Mouse (Mus musculus): Measurements from ENCODE around the gene Elf1. TPM values are rescaled to one million over a fixed set of nuclear protein-coding genes. Genes with fewer than 3 reads are reported as not detected.

Gene Elf1
- polyA plus RNA-seq, 1 experiment from 2014 or later: 5.8 TPM

DNA sequence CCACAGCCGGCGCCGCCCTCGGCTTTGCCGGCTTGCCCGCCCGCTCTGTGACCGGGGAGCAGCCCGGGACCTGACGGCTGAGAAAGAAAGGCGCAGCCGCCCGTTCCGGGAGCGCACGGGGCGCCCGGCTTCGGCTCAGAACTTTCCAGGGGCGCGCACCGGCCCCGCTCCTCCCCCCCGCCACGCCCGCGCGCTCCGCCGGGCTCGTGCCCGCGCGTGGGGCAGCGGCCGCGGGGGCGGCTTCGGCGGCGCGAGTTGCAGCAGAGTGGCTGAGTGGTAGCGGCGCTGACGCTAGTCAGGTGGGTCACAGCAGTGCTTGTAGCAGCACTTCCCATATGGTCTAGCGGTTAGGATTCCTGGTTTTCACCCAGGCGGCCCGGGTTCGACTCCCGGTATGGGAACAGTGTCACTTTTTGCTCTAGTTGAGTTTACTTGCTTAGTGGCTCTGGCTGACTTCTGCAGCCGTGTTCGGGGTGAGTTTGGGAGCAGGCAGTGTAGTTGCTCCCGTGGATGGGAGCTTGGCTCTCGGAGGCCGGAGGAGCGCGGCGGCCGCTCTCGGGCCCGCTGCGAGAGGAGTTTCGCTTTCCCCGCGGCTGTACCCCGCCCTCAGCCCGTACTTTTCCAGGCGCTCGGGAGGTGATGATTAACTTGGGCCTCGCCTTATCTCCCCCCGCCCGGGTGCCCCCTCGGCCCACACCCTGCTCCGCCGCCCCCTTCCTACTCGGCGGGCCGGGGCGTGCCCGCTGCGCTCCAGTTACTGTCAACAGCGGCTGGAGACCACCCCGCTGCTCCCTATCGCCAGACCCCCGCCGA lies 551 bp downstream of the Elf1 start, which contains the start of gene Wbp4:
TSS of gene Wbp4 (minus strand) at position 182 of the 813 bp plus-strand sequence.
- H3K36me3 ChIP-seq: peaks cover 27% of the 10 kb centered on the region
- 0 out of 2 replicates have a peak, but pooled peaks cover 3% of the 10 kb centered on the region for H3K27me3 ChIP-seq (ENCODE audit: low read depth, poor library complexity, severe bottlenecking)
- peak within 1 kb of the TSS; percentile 99 for H3K27ac ChIP-seq
- under 1% methylated on average over 86 of the region's 86 CpGs for WGBS
- peaks cover 40% of the 10 kb centered on the region for H3K4me1 ChIP-seq
- H3K4me3 ChIP-seq: peak within 1 kb of the TSS; percentile 95
- no peaks in the 10 kb centered on the region for H3K9me3 ChIP-seq (replicated peaks)
- DNase-seq (ENCODE audit: low spot score): peak; percentile 98

DNA sequence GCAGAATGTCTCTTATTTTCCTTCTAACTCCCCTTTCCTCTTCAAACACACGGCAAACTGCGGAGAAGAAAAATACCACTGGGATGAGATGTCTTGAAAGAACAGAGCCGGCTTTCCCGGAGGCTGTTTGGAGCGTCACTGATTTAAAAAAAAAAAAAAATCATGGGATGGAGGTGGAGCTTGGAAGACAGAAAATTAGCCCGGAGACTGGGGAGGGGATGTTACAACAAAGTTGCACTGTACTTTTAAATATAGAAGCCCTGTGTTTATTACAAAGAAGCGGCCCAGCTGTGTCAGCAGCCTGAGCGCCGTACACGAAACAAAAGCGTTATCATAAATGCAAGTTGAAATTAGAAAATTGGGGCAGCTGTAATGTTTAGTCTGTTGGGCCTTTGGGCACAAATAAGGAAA lies 1.3 kb downstream of the Elf1 start:
- H3K4me1 ChIP-seq: peaks cover 48% of the 10 kb centered on the region
- peak overlapping the region; percentile 99 for H3K27ac ChIP-seq
- peak overlapping the region; percentile 95 for H3K4me3 ChIP-seq
- no peaks in the 10 kb centered on the region for H3K9me3 ChIP-seq (replicated peaks)
- H3K27me3 ChIP-seq (ENCODE audit: low read depth, poor library complexity, severe bottlenecking): 0 out of 2 replicates have a peak, but pooled peaks cover 3% of the 10 kb centered on the region
- WGBS: under 1% methylated on average over 11 of the region's 11 CpGs
- peaks cover 21% of the 10 kb centered on the region for H3K36me3 ChIP-seq
- no peak for DNase-seq (ENCODE audit: low spot score)

DNA sequence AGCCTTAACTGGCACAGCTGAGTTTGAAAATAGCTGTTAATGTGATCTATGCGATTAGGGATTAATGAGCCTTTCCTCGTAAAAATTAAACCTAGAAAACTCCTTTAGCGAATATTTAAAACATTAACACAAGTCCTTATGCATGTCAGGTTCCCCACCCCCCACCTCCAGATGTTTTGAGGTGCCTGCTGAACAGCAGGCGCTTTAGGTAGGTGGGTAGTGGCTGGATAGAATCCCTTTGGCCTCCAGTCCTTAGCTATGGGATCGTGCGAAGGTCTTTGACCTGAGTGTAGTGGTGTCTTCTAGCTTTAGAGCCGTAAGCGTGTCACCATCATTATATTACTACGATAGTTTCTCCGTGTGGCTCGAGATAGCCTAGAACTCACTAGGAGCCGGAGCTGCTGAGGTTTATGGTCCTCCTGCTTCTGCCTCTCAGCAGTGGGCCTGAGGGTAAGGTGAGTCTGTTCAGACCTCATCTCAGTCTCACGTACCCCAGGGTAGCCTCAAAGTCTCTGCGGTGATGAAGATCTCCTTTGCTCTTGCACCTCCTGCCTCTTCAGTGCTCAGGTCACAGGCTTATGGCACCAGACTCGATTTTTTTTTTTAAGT lies 1.9 kb downstream of the Elf1 start:
- H3K4me1 ChIP-seq: peaks cover 53% of the 10 kb centered on the region
- no peaks in the 10 kb centered on the region for H3K9me3 ChIP-seq (replicated peaks)
- peaks cover 15% of the 10 kb centered on the region for H3K36me3 ChIP-seq
- peak; percentile 44 for DNase-seq (ENCODE audit: low spot score)
- 25% methylated on average over 15 of the region's 15 CpGs for WGBS
- H3K4me3 ChIP-seq: peak overlapping the region; percentile 95
- 0 out of 2 replicates have a peak, but pooled peaks cover 3% of the 10 kb centered on the region for H3K27me3 ChIP-seq (ENCODE audit: low read depth, poor library complexity, severe bottlenecking)
- peak overlapping the region; percentile 99 for H3K27ac ChIP-seq

DNA sequence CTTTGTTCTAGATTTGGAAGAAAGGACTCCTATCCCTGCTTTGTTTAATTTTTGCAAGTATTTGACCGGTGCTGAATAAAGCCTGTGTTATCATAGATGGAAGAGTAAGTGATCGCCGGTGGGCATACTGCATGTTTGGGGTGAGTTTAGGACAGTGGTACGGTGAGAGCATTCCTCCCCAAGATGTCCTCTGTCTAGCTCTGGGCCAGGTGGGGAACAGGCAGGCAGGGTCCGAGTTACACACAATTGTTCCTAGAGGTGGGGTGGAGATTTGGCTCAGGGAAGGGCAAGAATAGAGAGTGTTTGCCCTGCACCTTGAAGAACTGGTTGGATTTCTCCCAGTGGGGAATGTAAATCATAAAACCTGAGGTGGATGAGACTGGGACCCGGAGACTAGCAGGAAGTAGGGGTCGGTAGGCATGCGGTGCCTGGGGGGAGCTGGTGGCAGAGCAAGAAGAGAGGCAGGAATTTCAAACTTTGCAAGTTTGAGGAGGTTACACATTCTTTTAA lies 2.7 kb downstream of the Elf1 start:
- no peak for DNase-seq (ENCODE audit: low spot score)
- 0 out of 2 replicates have a peak, but pooled peaks cover 3% of the 10 kb centered on the region for H3K27me3 ChIP-seq (ENCODE audit: low read depth, poor library complexity, severe bottlenecking)
- peaks cover 57% of the 10 kb centered on the region for H3K4me1 ChIP-seq
- WGBS: 78% methylated on average over 8 of the region's 8 CpGs
- H3K27ac ChIP-seq: peak overlapping the region; percentile 99; the same call in 1 of the 2 replicates
- H3K9me3 ChIP-seq (replicated peaks): no peaks in the 10 kb centered on the region
- H3K36me3 ChIP-seq: peaks cover 7% of the 10 kb centered on the region
- H3K4me3 ChIP-seq: 0 out of 2 replicates have a peak overlapping the region, but pooled peaks have one; percentile 95

DNA sequence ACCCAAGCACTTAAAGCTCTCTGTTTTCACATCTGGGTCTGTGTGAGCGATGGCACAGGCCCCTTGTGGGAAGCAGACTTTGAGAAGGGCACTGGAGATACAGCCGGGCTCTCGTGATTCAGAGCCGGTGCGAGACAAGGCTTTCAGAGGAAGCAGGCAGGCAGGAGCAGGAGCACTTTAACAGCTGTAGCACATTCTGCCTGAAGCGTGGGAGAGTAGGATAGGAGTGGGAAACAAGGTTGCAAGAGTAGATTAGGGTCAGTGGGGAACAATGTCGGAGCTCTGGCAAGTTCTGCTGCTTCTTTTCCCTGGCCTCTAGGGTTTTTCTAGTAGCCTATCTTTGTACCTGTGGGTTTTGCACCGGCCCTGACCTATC lies 5.6 kb downstream of the Elf1 start:
- Histone ChIP-seq H3K4me3 (peak overlapping the region; percentile 50), H3K27ac (peak overlapping the region; percentile 62; the same call in 1 of the 2 replicates), H3K36me3 (no peaks in the 10 kb centered on the region), H3K9me3 (replicated peaks) (no peaks in the 10 kb centered on the region), H3K4me1 (peaks cover 45% of the 10 kb centered on the region), H3K27me3 (ENCODE audit: low read depth, poor library complexity, severe bottlenecking) (0 out of 2 replicates have a peak, but pooled peaks cover 3% of the 10 kb centered on the region)
- 22% methylated on average over 8 of the region's 8 CpGs for WGBS
- no peak for DNase-seq (ENCODE audit: low spot score)

DNA sequence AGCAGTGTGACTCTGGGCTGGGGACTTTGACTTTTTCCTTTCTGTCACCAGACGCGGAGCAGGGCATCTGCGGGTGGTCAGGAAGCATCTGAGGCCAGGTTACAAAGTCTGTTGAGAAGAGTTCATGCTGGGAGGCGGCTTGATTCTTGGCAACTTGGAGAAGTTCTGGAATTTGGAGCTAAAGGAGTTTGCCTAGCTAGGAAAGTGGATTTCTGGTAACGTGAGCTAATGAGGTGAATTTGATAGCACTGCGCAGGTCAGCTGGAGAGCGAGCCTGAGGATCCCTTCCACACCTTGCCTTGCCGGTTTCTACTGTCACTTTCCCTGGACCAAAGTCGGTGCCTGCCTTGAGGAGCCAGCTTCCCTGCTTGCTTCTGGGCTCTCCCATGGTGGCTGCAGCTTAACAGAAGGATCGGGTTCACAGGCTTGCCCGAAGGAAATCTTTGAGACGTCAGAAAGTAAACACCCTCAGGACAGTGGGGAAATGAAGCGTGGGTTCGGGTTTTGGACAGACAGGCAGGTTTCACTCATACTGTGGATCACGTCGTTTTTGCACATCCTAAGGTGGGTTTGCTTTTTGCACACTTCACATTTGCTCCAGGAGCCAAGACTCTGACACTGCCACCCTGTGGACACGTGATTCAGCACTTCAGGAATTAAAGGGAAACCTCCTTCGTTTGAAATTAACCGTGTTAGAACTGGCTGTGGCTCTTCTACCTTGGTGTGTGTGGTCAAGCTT lies 6.2 kb downstream of the Elf1 start:
- WGBS: 5% methylated on average over 19 of the region's 19 CpGs
- Histone ChIP-seq H3K4me3 (peak overlapping the region; percentile 50), H3K27ac (peak overlapping the region; percentile 62; the same call in 1 of the 2 replicates), H3K9me3 (replicated peaks) (no peaks in the 10 kb centered on the region), H3K36me3 (no peaks in the 10 kb centered on the region), H3K27me3 (ENCODE audit: low read depth, poor library complexity, severe bottlenecking) (0 out of 2 replicates have a peak, but pooled peaks cover 3% of the 10 kb centered on the region), H3K4me1 (peaks cover 45% of the 10 kb centered on the region)
- DNase-seq (ENCODE audit: low spot score): peak; percentile 57

DNA sequence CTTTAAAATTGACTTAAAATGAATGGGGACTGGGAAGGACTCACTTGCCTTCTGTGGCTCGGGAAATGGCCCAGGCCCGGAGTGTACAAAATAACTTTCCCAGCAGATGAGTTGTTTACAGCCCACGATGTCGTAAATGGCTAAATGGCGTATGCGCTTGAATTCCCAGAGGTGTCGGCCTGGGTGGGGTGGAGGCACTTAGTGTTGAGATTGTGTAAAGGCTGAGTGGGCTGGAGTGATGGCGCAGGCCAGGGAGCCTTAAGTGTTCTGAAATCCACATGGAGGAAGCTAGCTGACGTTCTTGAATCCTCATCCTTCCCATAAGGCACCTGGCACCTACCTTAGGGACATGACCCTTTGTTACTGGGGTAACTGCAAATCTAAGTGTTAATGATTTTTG lies 7.5 kb downstream of the Elf1 start:
- 54% methylated on average over 9 of the region's 9 CpGs for WGBS

DNA sequence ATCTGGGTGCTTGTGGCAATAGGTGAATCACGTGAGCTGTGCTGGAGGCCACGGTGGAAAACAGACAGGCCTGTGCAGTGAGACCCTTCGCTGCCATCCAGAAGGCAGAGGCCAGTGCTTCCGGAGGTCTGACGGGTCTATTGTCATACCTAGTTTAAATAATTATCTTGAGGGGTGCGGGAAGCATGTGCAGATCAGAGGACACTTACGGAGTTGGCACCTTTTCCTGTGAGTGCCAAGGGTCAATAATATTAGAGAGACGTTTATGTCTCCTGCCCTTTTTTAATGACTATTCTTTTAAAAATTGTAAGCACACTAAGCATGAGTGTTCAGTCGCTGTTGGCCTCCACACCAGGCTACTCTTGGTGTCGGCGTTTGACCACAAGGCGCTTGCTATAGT lies 8.2 kb downstream of the Elf1 start:
- H3K4me1 ChIP-seq: peaks cover 31% of the 10 kb centered on the region
- DNase-seq (ENCODE audit: low spot score): no peak
- H3K27me3 ChIP-seq (ENCODE audit: low read depth, poor library complexity, severe bottlenecking): 0 out of 2 replicates have a peak, but pooled peaks cover 3% of the 10 kb centered on the region
- no peaks in the 10 kb centered on the region for H3K9me3 ChIP-seq (replicated peaks)
- H3K4me3 ChIP-seq: no peak overlapping the region
- WGBS: 79% methylated on average over 12 of the region's 12 CpGs
- H3K36me3 ChIP-seq: no peaks in the 10 kb centered on the region
- H3K27ac ChIP-seq: no peak overlapping the region

More for the DNA sequence above, 7.5 kb downstream of the Elf1 start:
- H3K27ac ChIP-seq: no peak overlapping the region
- H3K4me1 ChIP-seq: peaks cover 33% of the 10 kb centered on the region
- H3K36me3 ChIP-seq: no peaks in the 10 kb centered on the region
- H3K4me3 ChIP-seq: no peak overlapping the region
- 0 out of 2 replicates have a peak, but pooled peaks cover 3% of the 10 kb centered on the region for H3K27me3 ChIP-seq (ENCODE audit: low read depth, poor library complexity, severe bottlenecking)
- no peaks in the 10 kb centered on the region for H3K9me3 ChIP-seq (replicated peaks)
- no peak for DNase-seq (ENCODE audit: low spot score)

DNA sequence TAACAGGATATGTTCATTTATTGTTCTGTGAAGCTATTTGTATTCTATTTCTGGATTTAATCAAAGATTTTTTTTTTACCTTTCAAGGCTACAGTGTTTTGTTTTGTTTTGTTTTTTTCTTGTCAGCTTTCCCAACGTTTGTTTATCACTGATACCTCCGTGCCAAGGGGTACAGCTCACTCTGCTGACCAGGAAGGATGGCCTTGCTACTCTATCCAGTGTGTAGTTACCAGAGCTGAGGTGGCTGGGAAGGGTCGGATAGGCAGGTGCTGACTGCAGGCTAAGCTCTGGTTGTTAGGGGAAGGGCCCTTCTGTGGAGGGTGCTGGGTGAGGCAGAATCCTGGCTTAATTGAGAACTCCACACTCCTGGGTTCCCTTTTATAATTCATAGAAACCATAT lies 9.3 kb downstream of the Elf1 start:
- H3K9me3 ChIP-seq (replicated peaks): no peaks in the 10 kb centered on the region
- peaks cover 34% of the 10 kb centered on the region for H3K4me1 ChIP-seq
- H3K36me3 ChIP-seq: no peaks in the 10 kb centered on the region
- DNase-seq (ENCODE audit: low spot score): no peak
- H3K27me3 ChIP-seq (ENCODE audit: low read depth, poor library complexity, severe bottlenecking): 0 out of 2 replicates have a peak, but pooled peaks cover 3% of the 10 kb centered on the region
- no peak overlapping the region for H3K27ac ChIP-seq
- 84% methylated on average over 3 of the region's 3 CpGs for WGBS
- H3K4me3 ChIP-seq: no peak overlapping the region

DNA sequence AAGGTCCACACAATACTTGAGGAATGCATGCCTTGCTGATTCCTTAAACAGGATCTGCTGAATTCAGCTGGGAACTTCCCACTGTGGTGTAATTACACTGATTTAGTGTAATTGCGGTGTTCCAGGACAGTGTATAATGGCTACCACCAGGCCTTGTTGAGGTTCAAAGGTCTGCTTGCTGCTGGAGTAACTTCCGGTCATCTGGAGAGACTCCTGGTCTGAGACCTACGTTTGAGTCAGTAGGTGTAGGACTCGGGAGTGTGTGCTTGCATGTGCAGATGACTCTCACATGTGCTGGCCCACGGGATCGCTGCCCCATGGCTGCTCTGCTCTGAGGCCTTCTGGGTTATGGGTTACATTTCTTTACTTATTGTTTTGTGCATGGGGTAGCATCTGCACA lies 13.4 kb downstream of the Elf1 start:
- Histone ChIP-seq H3K4me3 (no peak overlapping the region), H3K27ac (no peak overlapping the region), H3K36me3 (no peaks in the 10 kb centered on the region), H3K27me3 (ENCODE audit: low read depth, poor library complexity, severe bottlenecking) (no peaks in the 10 kb centered on the region), H3K4me1 (peaks cover 9% of the 10 kb centered on the region), H3K9me3 (replicated peaks) (no peaks in the 10 kb centered on the region)
- 64% methylated on average over 6 of the region's 6 CpGs for WGBS
- no peak for DNase-seq (ENCODE audit: low spot score)

DNA sequence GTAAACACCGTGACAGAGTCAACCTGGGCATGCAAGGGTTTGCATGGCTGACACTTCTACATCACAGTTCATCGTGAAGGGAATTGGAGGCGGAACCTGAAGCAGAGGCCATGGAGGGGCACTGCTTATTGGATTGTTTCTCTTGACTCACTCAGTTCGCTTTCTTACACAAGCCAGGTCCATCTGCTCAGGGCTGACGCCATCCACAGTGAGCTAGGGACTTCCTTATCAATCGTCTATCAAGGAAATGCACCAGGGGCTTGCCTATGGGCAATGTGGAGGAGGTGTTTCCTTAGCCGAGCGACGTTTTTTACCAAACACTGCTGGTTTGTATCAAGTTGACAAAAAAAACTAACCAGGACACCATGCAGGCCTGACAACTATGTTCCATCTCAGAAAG lies 18.3 kb downstream of the Elf1 start:
- 79% methylated on average over 9 of the region's 9 CpGs for WGBS
- H3K4me1 ChIP-seq: peaks cover 2% of the 10 kb centered on the region
- DNase-seq (ENCODE audit: low spot score): no peak
- H3K27ac ChIP-seq: no peak overlapping the region
- H3K9me3 ChIP-seq (replicated peaks): no peaks in the 10 kb centered on the region
- no peak overlapping the region for H3K4me3 ChIP-seq
- no peaks in the 10 kb centered on the region for H3K36me3 ChIP-seq
- no peaks in the 10 kb centered on the region for H3K27me3 ChIP-seq (ENCODE audit: low read depth, poor library complexity, severe bottlenecking)

DNA sequence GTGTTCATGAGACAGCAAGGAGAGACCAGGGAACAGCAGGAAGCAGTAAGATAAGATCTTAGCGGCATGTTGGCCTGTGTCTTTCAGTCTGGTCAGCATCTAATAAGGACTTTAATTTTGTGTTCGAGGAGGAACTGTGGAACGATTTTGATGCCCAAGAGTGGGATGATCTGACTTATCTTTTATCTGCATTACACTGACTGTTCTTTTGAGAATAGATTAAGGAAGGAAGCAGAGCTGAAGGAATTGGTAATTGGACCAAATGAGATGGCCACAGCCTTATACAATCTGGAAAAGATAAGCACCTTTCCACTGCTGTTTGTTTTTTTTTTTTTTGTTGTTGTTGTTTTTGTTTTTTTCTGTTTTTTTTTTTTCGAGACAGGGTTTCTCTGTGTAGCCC lies 19.8 kb downstream of the Elf1 start:
- H3K27me3 ChIP-seq (ENCODE audit: low read depth, poor library complexity, severe bottlenecking): no peaks in the 10 kb centered on the region
- H3K4me3 ChIP-seq: no peak overlapping the region
- no peaks in the 10 kb centered on the region for H3K9me3 ChIP-seq (replicated peaks)
- no peak overlapping the region for H3K27ac ChIP-seq
- WGBS: 86% methylated on average over 4 of the region's 4 CpGs
- H3K36me3 ChIP-seq: no peaks in the 10 kb centered on the region
- no peak for DNase-seq (ENCODE audit: low spot score)
- no peaks in the 10 kb centered on the region for H3K4me1 ChIP-seq
